Mouse (Mus musculus): ENCODE results near the gene Car12. TPM values are rescaled to one million over a fixed set of nuclear protein-coding genes. Genes with fewer than 3 reads are reported as not detected.
A peak's percentile ranks its signal among the peaks of the same experiment; 100 is the strongest.
"Not testable (repeated sequence)": the region's sequence is repeated elsewhere in the genome, so short reads cannot be mapped to it uniquely, and the experiment has no call there.

The Car12 gene
- polyA plus RNA-seq, 1 experiment from 2014 or later = 0.44 TPM

- DNase-seq (ENCODE audit: low spot score); H3K36me3 ChIP-seq (ENCODE audit: control insufficient read depth, insufficient read depth, low read length); H3K9me3 ChIP-seq (ENCODE audit: control insufficient read depth, low read length); H3K9ac ChIP-seq (ENCODE audit: low read depth, low read length); H3K27ac ChIP-seq (ENCODE audit: low read depth, low read length); H3K4me3 ChIP-seq (ENCODE audit: low read depth, low read length); ATAC-seq (replicated peaks; ENCODE audit: low FRiP score); H3K4me1 ChIP-seq (replicated peaks; ENCODE audit: control insufficient read depth, insufficient read depth, low read length): not testable (repeated sequence)
- peak overlapping the region; percentile 56 for H3K4me2 ChIP-seq
- WGBS = 3% methylated on average over 30 of the region's 37 CpGs
- H3K27me3 ChIP-seq (replicated peaks; ENCODE audit: control insufficient read depth, insufficient read depth, low read length) = peaks cover 30% of the 10 kb centered on the region
Measured at GRCm38 (mm10) chr9:66805951-66806350, 92.5 kb downstream of the Car12 start.

- WGBS = 42% methylated on average over 2 of the region's 2 CpGs
- no peaks in the 10 kb centered on the region for H3K4me1 ChIP-seq (replicated peaks; ENCODE audit: control insufficient read depth, insufficient read depth, low read length)
- H3K4me2 ChIP-seq = no peak overlapping the region
- H3K4me3 ChIP-seq (ENCODE audit: low read depth, low read length) = no peak overlapping the region
- H3K9ac ChIP-seq (ENCODE audit: low read depth, low read length) = no peak overlapping the region
- DNase-seq (ENCODE audit: low spot score) (no peak), ATAC-seq (replicated peaks; ENCODE audit: low FRiP score) (no peak)
- H3K36me3 ChIP-seq (ENCODE audit: control insufficient read depth, insufficient read depth, low read length) = no peaks in the 10 kb centered on the region
- no peaks in the 10 kb centered on the region for H3K9me3 ChIP-seq (ENCODE audit: control insufficient read depth, low read length)
- H3K27ac ChIP-seq (ENCODE audit: low read depth, low read length) = no peak overlapping the region
- H3K27me3 ChIP-seq (replicated peaks; ENCODE audit: control insufficient read depth, insufficient read depth, low read length) = no peaks in the 10 kb centered on the region; the same call in 1 of the 2 replicates
Measured at GRCm38 (mm10) chr9:66813392-66813791, 99.9 kb downstream of the Car12 start.

Other genes starting within 250 kb of the Car12 start
- gene Fbxl22, start 199.1 kb upstream of the Car12 start, polyA plus RNA-seq (2014; fragmentation: Nextera tagmentation; extraction: Ambion mirVana) = 1.3 and 1.5 TPM in 2 replicates
- gene Usp3, start 120.5 kb upstream of the Car12 start, polyA plus RNA-seq (2014; fragmentation: Nextera tagmentation; extraction: Ambion mirVana) = 32.8 and 33.1 TPM in 2 replicates
- gene Aph1b, start 81.8 kb downstream of the Car12 start, polyA plus RNA-seq (2014; fragmentation: Nextera tagmentation; extraction: Ambion mirVana) = 3.2 and 3.4 TPM in 2 replicates
- gene Gm10647, start 83.4 kb downstream of the Car12 start, polyA plus RNA-seq (2014; fragmentation: Nextera tagmentation; extraction: Ambion mirVana) = not detected in 2 replicates
- gene Aph1c, start 121.0 kb downstream of the Car12 start, polyA plus RNA-seq (2014; fragmentation: Nextera tagmentation; extraction: Ambion mirVana) = 1.6 and 2.0 TPM in 2 replicates
- gene Rab8b, start 206.0 kb downstream of the Car12 start, polyA plus RNA-seq (2014; fragmentation: Nextera tagmentation; extraction: Ambion mirVana) = 43.1 and 44.3 TPM in 2 replicates
- 1,011 and 1,028 TPM in 2 replicates for gene Rps27l, start 232.4 kb downstream of the Car12 start, polyA plus RNA-seq (2014; fragmentation: Nextera tagmentation; extraction: Ambion mirVana)

Data from liver, embryonic 11.5 days (tissue).